Mouse (Mus musculus) embryo, embryonic 9.5 days (tissue): ENCODE results near the gene Icosl.
"Not testable (repeated sequence)": the region's sequence is repeated elsewhere in the genome, so short reads cannot be mapped to it uniquely, and the experiment has no call there.

ENCODE experiments used
- DNase-seq: peaks from one replicate; pipeline ENCODE4 v3.0.0-alpha.2; 2017; ENCODE audit errors: extremely low spot score

Icosl gene

DNA sequence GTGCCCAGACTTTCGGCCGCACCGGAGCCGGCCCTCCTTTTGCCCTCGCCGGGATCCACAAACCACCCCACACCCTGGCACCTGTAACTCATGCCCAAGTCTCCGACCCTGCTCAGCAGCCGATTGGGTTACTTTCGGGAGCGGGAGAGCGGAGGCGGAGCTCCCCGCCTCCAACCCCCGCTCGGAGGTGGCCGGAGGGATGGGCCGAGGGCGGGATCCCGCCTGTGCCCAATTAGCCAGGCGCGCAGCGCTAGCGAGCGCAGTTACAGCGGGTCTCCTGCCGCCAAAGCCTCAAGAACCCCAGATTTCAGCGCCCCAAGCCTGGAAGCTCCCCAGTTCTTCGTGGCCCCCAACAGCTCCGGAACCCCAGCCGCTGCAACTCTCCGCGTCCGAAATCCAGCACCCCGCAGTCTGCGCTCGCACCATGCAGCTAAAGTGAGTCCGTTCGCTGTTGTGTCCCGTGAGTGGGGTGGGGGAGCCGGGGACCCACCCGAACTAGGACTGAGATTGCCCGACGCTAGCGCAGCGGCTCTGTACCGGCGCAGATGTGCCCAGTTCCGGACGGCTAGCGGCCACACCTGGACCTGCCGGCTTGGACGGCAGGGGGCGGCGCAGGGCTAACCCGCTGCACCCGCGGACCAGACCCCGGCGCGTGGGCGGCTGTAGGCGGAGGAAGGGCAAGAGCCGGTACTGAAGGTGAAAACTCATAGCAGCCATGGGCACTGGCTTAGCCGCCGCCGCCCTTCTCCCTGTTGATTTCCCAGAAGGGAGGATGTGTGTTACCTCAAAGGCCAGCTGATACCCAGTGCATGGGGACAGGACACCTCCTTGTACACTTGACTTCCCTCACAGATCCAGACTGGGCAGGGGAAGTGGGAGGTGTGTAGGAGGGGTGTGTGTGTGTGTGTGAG, at the start of gene Icosl:
Icosl (plus strand) TSS at position 202 of the 911 bp plus-strand sequence.
- DNase-seq = peak; percentile 81

GRCm38 (mm10) chr10:78019984-78020383, 49.1 kb upstream of the Icosl start:
- DNase-seq = not testable (repeated sequence)

DNA sequence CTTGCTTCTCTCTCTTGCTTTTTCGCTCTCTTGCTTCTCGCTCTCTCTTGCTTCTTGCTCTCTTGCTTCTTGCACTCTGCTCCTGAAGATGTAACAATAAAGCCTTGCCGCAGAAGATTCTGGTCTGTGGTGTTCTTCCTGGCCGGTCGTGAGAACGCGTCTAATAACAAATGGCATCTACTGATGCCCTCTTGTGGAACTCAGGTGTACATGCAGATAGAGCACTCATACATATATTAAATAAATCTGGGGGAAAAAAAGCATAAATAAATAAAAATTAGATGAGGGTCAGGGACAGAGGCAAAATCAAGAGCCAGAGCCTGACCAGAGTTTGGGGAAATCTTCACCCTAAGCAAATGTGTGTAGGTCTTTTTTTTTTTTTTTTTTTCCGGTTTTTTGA, 43.6 kb upstream of the Icosl start:
- not testable (repeated sequence) for DNase-seq

DNA sequence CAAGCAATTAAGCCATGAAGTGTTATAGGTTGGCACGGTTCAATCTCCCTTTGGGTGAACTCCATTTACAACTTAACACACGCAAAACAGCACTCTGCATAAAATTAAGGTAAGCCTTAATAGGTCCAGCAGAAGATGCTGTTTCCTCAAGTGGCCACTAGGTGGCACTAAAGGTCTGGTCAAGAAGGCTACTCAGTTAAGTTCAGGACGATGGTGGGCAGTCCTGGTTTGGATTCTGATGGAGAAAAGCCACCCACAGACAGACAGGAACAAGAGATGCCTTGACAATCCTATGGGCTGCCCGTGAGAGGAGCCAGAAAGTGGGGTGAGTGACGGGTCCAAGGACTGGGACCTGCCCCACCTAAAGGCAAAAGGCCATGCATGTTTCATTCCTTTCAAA, 41.0 kb upstream of the Icosl start:
- DNase-seq = peak; percentile 73

DNA sequence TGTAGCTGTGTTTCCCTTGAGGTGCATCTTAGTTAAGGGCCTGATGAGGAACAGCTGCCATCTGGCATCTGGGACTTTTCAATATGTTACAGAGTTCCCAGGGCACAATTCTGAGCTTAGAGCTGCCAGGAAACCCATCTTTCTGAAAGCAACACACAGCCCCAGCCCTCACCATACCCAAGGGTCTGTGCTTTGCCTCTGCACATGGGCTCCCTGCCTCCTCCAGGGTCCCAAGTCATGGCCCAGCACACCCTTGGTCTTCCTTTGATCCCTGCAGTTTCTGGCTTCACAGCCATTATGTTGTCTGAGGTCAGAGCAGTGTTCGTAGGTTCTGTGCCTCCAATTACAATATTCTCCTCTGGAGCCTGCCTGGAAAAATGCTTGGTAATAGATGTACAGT, 40.0 kb upstream of the Icosl start:
- no peak for DNase-seq

GRCm38 (mm10) chr10:78031987-78032386, 37.1 kb upstream of the Icosl start:
- no peak for DNase-seq

DNA sequence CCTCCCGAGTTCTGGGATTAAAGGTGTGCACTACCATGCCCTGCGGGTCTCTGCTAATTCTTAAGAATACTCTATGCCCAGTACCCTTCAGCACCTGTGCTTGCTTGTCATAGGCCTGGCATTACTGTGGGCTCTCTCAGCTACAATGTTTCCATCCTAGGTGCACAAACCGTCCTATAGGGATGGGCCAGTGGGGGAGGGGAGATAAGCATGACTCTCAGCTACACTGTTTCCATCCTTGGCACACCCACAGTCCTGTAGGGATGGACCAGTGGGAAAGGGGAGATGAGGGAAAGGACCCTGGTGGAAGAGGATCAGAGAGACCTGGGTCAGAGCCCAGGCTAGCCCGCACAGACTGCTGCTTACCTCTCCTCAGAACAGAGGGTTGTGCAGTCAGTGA, 32.0 kb upstream of the Icosl start:
- DNase-seq = no peak

- DNase-seq = no peak
These were observed 27.5 kb upstream of the Icosl start, which contains the start of gene Dnmt3l for GRCm38 (mm10) chr10:78041647-78042046. Gene Dnmt3l (plus strand): TSS chr10:78041947.

DNA sequence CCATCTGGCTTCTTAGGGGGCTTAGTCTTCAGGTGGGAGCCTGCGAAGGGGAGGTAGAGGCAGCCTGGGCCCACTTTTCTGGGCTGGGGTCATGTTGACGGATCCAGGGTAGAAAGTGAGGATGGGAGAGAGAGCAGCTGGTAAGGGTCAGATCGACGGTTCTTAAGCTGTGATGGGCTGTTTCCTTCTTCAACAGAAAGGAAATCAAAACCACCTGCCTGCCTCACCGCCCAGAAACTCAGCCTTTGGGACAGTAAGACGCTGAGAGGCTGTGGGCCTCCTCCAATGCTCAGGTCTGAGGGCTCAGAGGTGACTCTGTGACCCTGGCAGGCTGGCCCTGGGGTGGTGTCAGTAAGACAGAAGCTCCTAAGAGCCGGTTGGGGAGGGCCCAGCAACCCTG, 27.0 kb upstream of the Icosl start:
- DNase-seq = no peak

GRCm38 (mm10) chr10:78042697-78043405, 26.3 kb upstream of the Icosl start:
- DNase-seq = no peak

DNA sequence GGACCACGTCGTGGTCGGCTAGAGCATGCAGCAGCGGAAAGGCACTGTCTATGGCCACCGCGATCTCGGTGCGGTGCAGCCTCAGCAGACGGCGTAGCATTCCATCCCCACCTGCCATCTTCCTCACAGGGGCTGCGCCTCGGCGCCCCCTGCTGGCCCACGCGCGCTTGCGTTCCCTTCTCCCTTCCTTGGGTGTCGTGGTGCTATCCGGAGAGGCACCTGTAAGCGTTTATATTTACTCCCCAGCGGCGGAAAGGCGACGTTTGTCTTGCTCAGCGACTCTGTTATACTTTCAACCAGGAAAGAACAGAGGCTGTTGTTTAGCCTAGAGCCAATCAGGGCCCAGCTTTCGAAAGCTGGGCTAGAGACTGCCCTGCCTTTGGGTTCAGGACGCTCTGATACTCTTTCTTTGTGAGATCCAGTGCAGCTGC, 25.7 kb upstream of the Icosl start, which contains the start of gene Aire:
Aire (minus strand) TSS at position 205 of the 431 bp plus-strand sequence.
- peak; percentile 68 for DNase-seq

- no peak for DNase-seq
These were observed 24.6 kb upstream of the Icosl start for GRCm38 (mm10) chr10:78044531-78044930.

DNA sequence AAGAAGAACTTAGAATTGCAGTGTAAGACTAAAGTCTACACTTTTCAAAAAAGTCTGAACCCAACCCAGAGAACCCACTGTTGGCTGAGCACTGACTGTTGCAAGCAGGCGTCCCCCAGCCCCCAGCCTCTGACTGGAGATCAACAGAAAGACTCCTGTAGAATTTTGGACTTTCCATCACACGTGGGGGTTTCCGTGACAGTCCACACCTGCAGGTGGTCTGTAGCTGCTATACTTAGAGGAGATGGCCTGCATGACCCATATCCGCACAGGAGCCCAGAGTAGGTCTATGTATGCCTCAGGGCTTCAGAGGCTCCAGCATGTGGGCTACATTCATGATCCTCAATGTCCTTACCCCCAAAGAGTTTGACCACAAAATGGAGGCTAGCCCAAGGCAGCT, 22.7 kb upstream of the Icosl start:
- DNase-seq = no peak

- DNase-seq = no peak
These were observed 20.9 kb upstream of the Icosl start for GRCm38 (mm10) chr10:78048061-78048730.

GRCm38 (mm10) chr10:78049519-78050035, 19.5 kb upstream of the Icosl start:
- no peak for DNase-seq

- DNase-seq = no peak
These were observed 14.2 kb upstream of the Icosl start for GRCm38 (mm10) chr10:78054633-78055565.

DNA sequence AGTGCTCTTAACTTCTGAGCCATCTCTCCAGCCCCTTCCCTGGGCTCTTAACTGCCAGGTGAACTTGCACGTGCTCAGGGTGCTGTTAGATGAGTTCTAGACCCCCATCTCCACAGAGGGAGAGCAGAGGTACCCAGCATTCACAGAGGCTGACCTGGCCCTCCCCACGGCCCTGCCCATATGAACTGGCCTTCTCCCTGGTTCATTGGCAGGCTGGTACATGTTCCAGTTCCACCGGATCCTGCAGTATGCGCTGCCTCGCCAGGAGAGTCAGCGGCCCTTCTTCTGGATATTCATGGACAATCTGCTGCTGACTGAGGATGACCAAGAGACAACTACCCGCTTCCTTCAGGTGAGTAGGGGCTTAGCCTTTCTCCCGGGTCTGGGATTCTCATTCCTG, 12.0 kb upstream of the Icosl start:
- no peak for DNase-seq

DNA sequence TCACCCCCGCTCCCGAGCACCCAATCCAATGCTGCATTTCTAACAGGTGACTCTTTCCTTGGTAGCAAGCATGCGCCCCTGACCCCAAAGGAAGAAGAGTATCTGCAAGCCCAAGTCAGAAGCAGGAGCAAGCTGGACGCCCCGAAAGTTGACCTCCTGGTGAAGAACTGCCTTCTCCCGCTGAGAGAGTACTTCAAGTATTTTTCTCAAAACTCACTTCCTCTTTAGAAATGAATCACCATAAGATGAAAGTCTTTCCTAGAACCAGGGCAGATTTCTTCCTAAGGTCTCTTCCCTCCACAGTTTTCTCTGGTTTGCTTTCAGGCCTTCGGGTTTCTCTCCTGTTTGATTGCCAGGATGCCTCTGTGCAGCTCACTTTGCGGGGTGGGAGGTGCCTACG, 6.0 kb upstream of the Icosl start:
- DNase-seq = no peak

DNA sequence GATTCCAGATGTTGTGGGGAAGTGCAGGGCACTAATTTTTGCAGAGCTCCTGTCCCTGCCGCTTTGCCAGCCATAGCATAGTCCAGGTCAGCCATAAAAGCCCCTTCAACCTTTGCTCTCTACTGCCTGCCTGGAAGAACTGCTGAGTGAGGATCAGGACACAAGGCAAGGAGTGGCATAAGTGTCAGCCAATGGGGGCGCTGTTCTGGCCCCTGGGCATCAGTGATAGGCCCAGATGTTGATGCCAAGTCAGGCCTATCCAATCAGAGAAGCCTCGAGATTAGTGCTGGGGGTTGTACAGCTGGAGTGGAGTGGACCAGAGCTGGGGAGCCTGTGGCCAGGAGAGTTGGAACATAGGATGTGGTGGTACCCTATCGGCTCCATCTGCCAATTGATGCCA, 1.9 kb upstream of the Icosl start:
- DNase-seq = peak; percentile 9

DNA sequence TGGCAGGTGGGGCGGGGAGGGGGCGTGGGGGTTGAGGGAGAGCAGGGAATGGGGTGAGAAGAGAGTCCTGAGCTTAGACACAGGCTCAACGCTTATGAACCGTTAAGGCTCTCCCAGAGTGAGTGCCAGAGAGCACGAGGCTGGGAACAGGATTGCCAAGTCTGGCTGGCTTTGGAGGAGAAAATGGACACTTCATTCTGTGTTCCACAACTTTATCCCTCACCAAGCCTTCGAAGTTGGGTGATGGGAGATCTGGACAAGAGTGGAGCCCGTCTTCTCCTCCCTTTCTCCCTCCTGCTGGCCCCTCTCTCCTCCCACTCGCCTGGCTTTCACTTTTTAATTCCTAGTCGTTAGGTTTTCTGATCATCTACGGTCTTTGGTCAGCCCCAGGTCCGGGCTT, 561 bp upstream of the Icosl start:
- no peak for DNase-seq

DNA sequence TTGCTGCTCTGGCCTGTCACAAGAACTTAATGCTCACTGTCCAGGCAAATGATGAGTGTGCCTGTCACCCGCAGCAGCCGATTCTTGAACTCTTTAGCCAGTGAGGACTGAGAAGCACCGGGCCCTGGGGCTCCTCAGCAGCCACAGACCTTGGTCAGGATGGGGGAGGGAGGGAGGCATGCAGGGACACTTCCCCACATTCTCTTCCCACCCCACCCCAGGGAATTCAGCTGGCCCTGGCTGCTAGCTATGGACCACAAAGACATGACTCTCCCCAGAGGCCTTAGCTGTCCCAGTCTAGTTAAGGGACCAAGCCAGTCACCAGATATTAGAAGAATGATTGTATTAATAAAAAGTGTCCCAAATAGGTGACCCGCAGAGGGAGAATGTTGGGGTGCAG, 5.0 kb downstream of the Icosl start:
- no peak for DNase-seq
